Mouse (Mus musculus): Measurements from ENCODE around the gene Tmem9b.

DNA sequence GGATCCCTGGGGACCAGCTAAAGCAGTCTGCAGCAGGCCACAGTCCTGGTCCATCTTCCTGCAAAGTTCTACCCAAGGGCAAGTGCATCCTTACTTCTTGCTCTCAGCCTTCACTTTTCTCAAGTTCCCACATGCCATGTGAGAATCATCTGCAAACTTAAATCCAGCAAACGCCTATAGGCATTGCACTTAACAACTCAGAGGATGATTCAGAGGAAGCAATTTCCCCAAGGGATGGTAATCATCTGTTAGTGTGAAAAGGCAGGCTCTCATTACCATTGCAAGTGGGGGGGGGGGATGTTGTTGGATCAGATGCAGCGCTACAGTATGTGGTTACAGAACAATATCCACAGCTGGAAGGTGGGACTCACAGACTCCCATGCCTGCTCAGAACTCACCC lies 41.9 kb upstream of the Tmem9b start:
- no peak for TF ChIP-seq CTCF (conservative IDR thresholded peaks at IDR 0.05 in 1 of 2, IDR thresholded peaks at IDR 0.05 in 1 of 2; ENCODE audit: low read depth in 2 of 2, low read length in 2 of 2)
- no peak for TF ChIP-seq POLR2A (IDR thresholded peaks at IDR 0.05; ENCODE audit: low read depth, low read length)
- TF ChIP-seq NRF1 (IDR thresholded peaks at IDR 0.05; ENCODE audit: low read depth, low read length), result no peak
- TF ChIP-seq MAZ (IDR thresholded peaks at IDR 0.05; ENCODE audit: low read depth, low read length), result no peak
